Mouse (Mus musculus) midbrain, postnatal 0 days (tissue): ENCODE measurements at regions not wholly inside any gene's neighbourhood (a gene's known extent, or its start where the extent isn't known, plus 50 kb on each side); places are given as distances from the start of the nearest gene placed in this dataset.

Experiments
- ATAC-seq: fragments of 200-750 bp; cut with Nextera tagmentation; 2 replicates; pipeline ENCODE4 v1.8.0; 2017; ENCODE audit warnings: moderate number of reproducible peaks, mild to moderate bottlenecking, moderate TSS enrichment, moderate library complexity; ENCODE audit not compliant: low FRiP score
- DNase-seq: peaks from one replicate; pipeline ENCODE4 v3.0.0-alpha.2; 2015; ENCODE audit warnings: low spot score
- H3K27ac ChIP-seq: fragments of 300-500 bp; sonication (generic); 2 replicates; pipeline ENCODE4 v1.5.1; 2014; ENCODE audit warnings: low read depth, mild to moderate bottlenecking, low read length, mixed read lengths
- H3K27me3 ChIP-seq: fragments of 300-500 bp; sonication (generic); 2 replicates; pipeline ENCODE4 v1.6.1; 2014; ENCODE audit warnings: low read length, control low read depth, mixed read lengths; ENCODE audit not compliant: insufficient read depth
- H3K36me3 ChIP-seq: fragments of 300-500 bp; sonication (generic); 2 replicates; pipeline ENCODE4 v1.6.1; 2014; ENCODE audit warnings: low read length, control low read depth, mixed read lengths; ENCODE audit not compliant: insufficient read depth
- H3K4me1 ChIP-seq: fragments of 300-500 bp; sonication (generic); 2 replicates; pipeline ENCODE4 v1.6.1; 2014; ENCODE audit warnings: mild to moderate bottlenecking, control low read depth, antibody characterized with exemption, low read length, mixed read lengths; ENCODE audit not compliant: insufficient read depth
- H3K4me2 ChIP-seq: fragments of 300-500 bp; sonication (generic); 2 replicates; pipeline ENCODE4 v1.6.1; 2014; ENCODE audit warnings: low read depth, mild to moderate bottlenecking, low read length, mixed read lengths; ENCODE audit not compliant: poor library complexity, severe bottlenecking
- H3K4me3 ChIP-seq: fragments of 300-500 bp; sonication (generic); 2 replicates; pipeline ENCODE4 v1.5.1; 2014; ENCODE audit warnings: low read depth, mild to moderate bottlenecking, low read length, moderate library complexity
- H3K9ac ChIP-seq: fragments of 300-500 bp; sonication (generic); replicated peaks from 2 replicates; pipeline ENCODE4 v1.6.1; 2014; ENCODE audit warnings: mild to moderate bottlenecking, low read length, moderate library complexity, mixed read lengths; ENCODE audit not compliant: poor library complexity, severe bottlenecking
- H3K9me3 ChIP-seq: fragments of 300-500 bp; sonication (generic); 2 replicates; pipeline ENCODE4 v1.6.1; 2016; ENCODE audit warnings: low read length, control low read depth
- CTCF ChIP-seq: IDR thresholded peaks from 2 replicates; pipeline ENCODE4 v1.5.1; 2016; ENCODE audit warnings: antibody characterized with exemption, mild to moderate bottlenecking
- WGBS: fragments of 180-500 bp; shearing (Covaris S2); extraction: QIAGEN DNeasy Blood & Tissue Kit; methylation state at CpG from one replicate; pipeline ENCODE4 v1.1.7; 2014; 5-methylcytosine and 5-hydroxymethylcytosine counted together

GRCm38 (mm10) chr7:133232889-133233441 is 108.8 kb upstream of the Ctbp2 start:
- ATAC-seq (no peak), DNase-seq (no peak)
- no peaks in the 10 kb centered on the region for H3K27me3 ChIP-seq
- H3K27ac ChIP-seq, result no peak overlapping the region
- H3K36me3 ChIP-seq, result no peaks in the 10 kb centered on the region
- 80% methylated on average over 10 of the region's 10 CpGs for WGBS
- no peak overlapping the region for H3K4me2 ChIP-seq
- TF ChIP-seq CTCF, result no peak
- no peaks in the 10 kb centered on the region for H3K9me3 ChIP-seq
- no peaks in the 10 kb centered on the region for H3K4me1 ChIP-seq
- H3K9ac ChIP-seq, result no peak overlapping the region
- no peak overlapping the region for H3K4me3 ChIP-seq

GRCm38 (mm10) chr7:133230806-133231205 is 106.7 kb upstream of the Ctbp2 start:
- H3K4me2 ChIP-seq, result no peak overlapping the region
- TF ChIP-seq CTCF, result peak; percentile 22; the same call in 1 of the 2 replicates
- no peak overlapping the region for H3K27ac ChIP-seq
- H3K9me3 ChIP-seq, result no peaks in the 10 kb centered on the region
- WGBS, result 77% methylated on average over 3 of the region's 3 CpGs
- no peak for DNase-seq
- H3K4me1 ChIP-seq, result no peaks in the 10 kb centered on the region
- no peak overlapping the region for H3K4me3 ChIP-seq
- ATAC-seq, result no peak
- H3K9ac ChIP-seq, result no peak overlapping the region
- no peaks in the 10 kb centered on the region for H3K36me3 ChIP-seq
- H3K27me3 ChIP-seq, result no peaks in the 10 kb centered on the region

DNA sequence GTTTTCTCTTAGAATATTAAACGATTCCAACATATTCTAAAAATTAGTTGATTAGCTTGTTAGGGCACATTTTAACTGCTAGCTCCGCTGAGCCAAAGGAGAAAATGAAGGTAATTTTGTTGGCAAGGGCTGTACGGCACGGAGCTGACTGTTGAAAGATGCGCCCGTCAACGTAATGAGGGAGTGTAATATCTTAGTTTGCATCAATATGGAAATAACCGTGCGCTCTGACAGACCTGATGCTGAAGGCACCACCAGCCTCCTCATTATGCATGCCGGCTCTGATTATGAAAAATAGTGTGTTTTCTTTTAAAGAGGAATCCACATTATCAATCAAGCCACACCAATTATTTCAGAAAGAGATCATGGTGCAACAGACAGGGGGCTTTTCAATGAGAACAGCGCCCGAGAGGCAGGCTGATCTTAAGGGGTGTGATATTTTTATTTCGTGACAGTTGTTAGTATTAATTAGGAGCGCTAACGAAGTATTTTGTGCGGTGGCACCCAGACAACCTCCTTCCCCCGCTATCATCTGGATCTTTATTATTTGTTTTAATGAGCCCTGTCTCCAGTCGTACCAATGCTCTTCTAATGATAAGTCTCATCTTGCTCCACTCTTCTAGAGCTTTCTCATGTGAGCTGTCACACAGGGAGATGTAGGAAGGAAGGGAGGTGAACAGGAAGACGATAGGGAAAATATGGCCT is 99.9 kb upstream of the Ctbp2 start:
- no peak overlapping the region for H3K9ac ChIP-seq
- no peak for TF ChIP-seq CTCF
- ATAC-seq, result no peak
- H3K4me3 ChIP-seq, result no peak overlapping the region
- H3K27ac ChIP-seq, result no peak overlapping the region
- H3K4me2 ChIP-seq, result no peak overlapping the region
- DNase-seq, result peak; percentile 26
- no peaks in the 10 kb centered on the region for H3K27me3 ChIP-seq
- no peaks in the 10 kb centered on the region for H3K9me3 ChIP-seq
- no peaks in the 10 kb centered on the region for H3K36me3 ChIP-seq
- 60% methylated on average over 19 of the region's 19 CpGs for WGBS
- no peaks in the 10 kb centered on the region for H3K4me1 ChIP-seq

GRCm38 (mm10) chr7:133212328-133212727 is 88.2 kb upstream of the Ctbp2 start:
- H3K4me1 ChIP-seq, result no peaks in the 10 kb centered on the region
- TF ChIP-seq CTCF, result 0 out of 2 replicates have a peak, but pooled peaks have one; percentile 18
- H3K4me2 ChIP-seq, result no peak overlapping the region
- H3K27ac ChIP-seq, result no peak overlapping the region
- no peak overlapping the region for H3K4me3 ChIP-seq
- DNase-seq (no peak), ATAC-seq (no peak)
- no peaks in the 10 kb centered on the region for H3K27me3 ChIP-seq
- H3K9ac ChIP-seq, result no peak overlapping the region
- 53% methylated on average over 4 of the region's 4 CpGs for WGBS
- H3K9me3 ChIP-seq, result no peaks in the 10 kb centered on the region
- H3K36me3 ChIP-seq, result no peaks in the 10 kb centered on the region

- H3K4me3 ChIP-seq, result no peak overlapping the region
- H3K27ac ChIP-seq, result no peak overlapping the region
- H3K9me3 ChIP-seq, result no peaks in the 10 kb centered on the region
- no peak overlapping the region for H3K4me2 ChIP-seq
- 15% methylated on average over 7 of the region's 7 CpGs for WGBS
- H3K36me3 ChIP-seq, result no peaks in the 10 kb centered on the region
- no peak for ATAC-seq
- H3K9ac ChIP-seq, result no peak overlapping the region
- no peaks in the 10 kb centered on the region for H3K27me3 ChIP-seq
- TF ChIP-seq CTCF, result no peak
- no peak for DNase-seq
- H3K4me1 ChIP-seq, result no peaks in the 10 kb centered on the region; the same call in 1 of the 2 replicates
Observed at GRCm38 (mm10) chr7:133205704-133206103, 81.5 kb upstream of the Ctbp2 start.

DNA sequence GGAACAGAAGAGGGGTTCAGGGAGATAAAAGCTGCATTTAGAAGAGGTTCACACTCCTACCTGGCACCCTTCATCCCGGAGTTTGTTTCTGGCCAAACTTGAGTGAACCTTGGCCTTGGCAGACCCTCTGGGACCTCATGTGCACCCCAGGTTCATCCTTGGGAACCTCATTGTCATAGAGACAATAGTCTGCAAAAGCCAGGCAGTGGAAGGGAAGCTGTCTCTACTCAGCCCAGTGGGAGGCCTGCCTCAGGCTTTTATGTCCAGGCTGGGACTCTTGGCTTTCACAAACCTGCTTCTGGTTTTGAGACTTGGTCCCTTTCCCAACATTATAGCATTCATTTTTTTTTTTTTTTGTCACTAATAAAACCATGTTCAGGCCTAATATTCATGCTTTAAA is 80.3 kb upstream of the Ctbp2 start:
- H3K4me3 ChIP-seq, result no peak overlapping the region
- H3K4me1 ChIP-seq, result no peaks in the 10 kb centered on the region; the same call in 1 of the 2 replicates
- ATAC-seq (no peak), DNase-seq (no peak)
- H3K9ac ChIP-seq, result no peak overlapping the region
- no peaks in the 10 kb centered on the region for H3K9me3 ChIP-seq
- H3K36me3 ChIP-seq, result no peaks in the 10 kb centered on the region
- no peaks in the 10 kb centered on the region for H3K27me3 ChIP-seq
- no peak overlapping the region for H3K27ac ChIP-seq
- TF ChIP-seq CTCF, result no peak
- WGBS, result 42% methylated on average over 1 of the region's 1 CpGs
- no peak overlapping the region for H3K4me2 ChIP-seq
